15 mouse cellular contexts compared by ENCODE assay signal in the genomic region with DNA sequence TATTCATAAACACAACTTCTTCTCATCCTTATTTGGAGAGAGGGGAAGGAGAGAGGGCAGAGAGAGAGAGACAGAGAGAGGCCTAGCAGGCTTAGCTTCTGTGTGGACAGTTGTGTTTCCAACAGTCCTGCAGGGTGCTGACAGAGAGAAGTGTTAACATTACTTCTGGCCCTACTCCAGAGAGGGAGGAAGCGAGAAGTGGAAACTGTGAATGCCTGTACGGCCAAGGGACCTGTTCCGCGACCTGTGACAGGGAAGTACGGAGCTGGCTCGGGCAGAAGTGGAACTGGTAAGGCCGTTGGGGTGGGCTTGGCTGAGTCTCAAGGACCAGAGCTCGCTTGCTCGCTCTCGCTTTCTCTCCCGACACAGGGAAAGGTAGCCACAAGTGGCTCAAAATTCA. TPM values are rescaled to one million over a fixed set of nuclear protein-coding genes. Genes with fewer than 3 reads are reported as not detected.
DNase-seq lines count a peak whose midpoint lies in the region; ATAC-seq and TF ChIP-seq lines count a peak whose summit lies in the region.
"Had no signal": no experiment of that assay in that cellular context is flagged by ENCODE, and none has a peak within 500 bp of the region (broad histone marks: within the 10 kb centered on the region; RNA-seq: fewer than 3 reads in every experiment).

No protein-coding gene starts in this region.

- no peak overlapping the region for H3K27ac ChIP-seq in bone marrow macrophage, adult 2 months (ENCODE audit: insufficient read depth, low read depth, low read length)
- H3K27ac ChIP-seq in heart, embryonic 15.5 days = peak overlapping the region; percentile 52; the same call in 1 of the 2 replicates
- H3K27ac ChIP-seq in left cerebral cortex, adult 2 months = no peak overlapping the region; the same call in 1 of the 2 replicates
- H3K27ac ChIP-seq: forebrain, embryonic 13.5 days; heart, adult 2 months had no signal

- DNase-seq in kidney, adult 9 months = peak; percentile 14
- no peak for DNase-seq in kidney, adult 8-10 months
- peak; percentile 56 for DNase-seq in lung, postnatal 36 days
- DNase-seq in testis, postnatal 10 days (ENCODE audit: low spot score) = no peak
- DNase-seq in left cerebral cortex, adult 2 months (ENCODE audit: extremely low spot score in 1 of 2, low spot score in 2 of 2) = no peak
- DNase-seq in urinary bladder, postnatal 10 days (ENCODE audit: low spot score) = no peak

- peaks cover 5% of the 10 kb centered on the region for H3K4me1 ChIP-seq in bone marrow macrophage, adult 2 months (ENCODE audit: control insufficient read depth, insufficient read depth, low read length)
- H3K4me1 ChIP-seq in heart, embryonic 15.5 days (replicated peaks) = peaks cover 26% of the 10 kb centered on the region
- H3K4me1 ChIP-seq: forebrain, embryonic 13.5 days had no signal

- H3K9ac ChIP-seq in heart, embryonic 15.5 days = no peak overlapping the region
- H3K9ac ChIP-seq: forebrain, embryonic 13.5 days had no signal

- H3K9me3 ChIP-seq in heart, embryonic 15.5 days (replicated peaks) = no peaks in the 10 kb centered on the region; the same call in 1 of the 2 replicates

- no peak for TF ChIP-seq POLR2A in bone marrow macrophage, adult 2 months (IDR thresholded peaks at IDR 0.05; ENCODE audit: borderline replicate concordance, low read depth, low read length)

- intact Hi-C loops in left cerebral cortex, adult 2 months (cut with DNase I) = no loop called here

- peak overlapping the region; percentile 30 for H3K4me3 ChIP-seq in bone marrow macrophage, adult 2 months (ENCODE audit: insufficient read depth, low read length)
- H3K4me3 ChIP-seq in heart, embryonic 15.5 days = peak overlapping the region; percentile 24; the same call in 1 of the 2 replicates
- H3K4me3 ChIP-seq in left cerebral cortex, adult 2 months = no peak overlapping the region
- H3K4me3 ChIP-seq: forebrain, embryonic 13.5 days; heart, adult 2 months had no signal

- 27% methylated on average over 11 of the region's 11 CpGs for WGBS in heart, embryonic 15.5 days

- peaks cover 15% of the 10 kb centered on the region for H3K27me3 ChIP-seq in heart, embryonic 15.5 days
- H3K27me3 ChIP-seq: forebrain, embryonic 13.5 days had no signal

- TF ChIP-seq CTCF in bone marrow macrophage, adult 2 months (IDR thresholded peaks at IDR 0.05; ENCODE audit: low read depth, low read length) = no peak
- TF ChIP-seq CTCF in left cerebral cortex, adult 2 months (IDR thresholded peaks at IDR 0.05) = no peak

- no peaks in the 10 kb centered on the region for H3K36me3 ChIP-seq in heart, embryonic 15.5 days

- peak; percentile 74 for ATAC-seq in heart, embryonic 15.5 days (replicated peaks; ENCODE audit: insufficient number of reproducible peaks, insufficient read depth, low FRiP score, low read depth)
- ATAC-seq: activated CD4-positive, CD25-positive, alpha-beta regulatory T cell, adult 4 months; forebrain, embryonic 13.5 days had no signal

- peak overlapping the region; percentile 56 for H3K4me2 ChIP-seq in heart, embryonic 15.5 days
- H3K4me2 ChIP-seq: forebrain, embryonic 13.5 days; midbrain, embryonic 11.5 days had no signal

RNA-seq across cellular contexts. Expression of a gene that starts 15.3 kb away (rescaled TPM):
- not detected in 2 replicates for polyA plus RNA-seq in bone marrow macrophage, adult 2 months (2012; ENCODE audit: insufficient read depth, insufficient read length, missing spikeins)
- 7.6 and 9.4 TPM in 2 replicates for polyA plus RNA-seq in heart, embryonic 15.5 days (2015; fragmentation: Nextera tagmentation; extraction: Ambion mirVana)
- 10 to 100 TPM; 42.4 to 63.0 TPM for total RNA-seq in left cerebral cortex, adult 2 months (2021)
- polyA plus RNA-seq: activated CD4-positive, CD25-positive, alpha-beta regulatory T cell, adult 4 months had no signal

RNA-seq across cellular contexts. Expression of a gene that starts 54.5 kb away (rescaled TPM):
- polyA plus RNA-seq in bone marrow macrophage, adult 2 months (2012; ENCODE audit: insufficient read depth, insufficient read length, missing spikeins) = not detected in 2 replicates
- not detected in 2 replicates for polyA plus RNA-seq in heart, embryonic 15.5 days (2015; fragmentation: Nextera tagmentation; extraction: Ambion mirVana)
- not detected for total RNA-seq in left cerebral cortex, adult 2 months (2021)
- total RNA-seq: heart, adult 2 months had no signal
- polyA plus RNA-seq: activated CD4-positive, CD25-positive, alpha-beta regulatory T cell, adult 4 months; forebrain, embryonic 13.5 days; heart, adult 2 months; large intestine, adult 2 months; midbrain, embryonic 11.5 days; neural tube, embryonic 14.5 days; spleen, adult 2 months had no signal

Comparison
In these comparisons a context has a peak if more than half of its experiments do, and no peak if none do; other contexts are left out.
1. DNase-seq: peak in kidney, adult 9 months (single experiment) and lung, postnatal 36 days (single experiment); none in kidney, adult 8-10 months (0 of 2), testis, postnatal 10 days (single experiment), left cerebral cortex, adult 2 months (0 of 2) and urinary bladder, postnatal 10 days (single experiment).